Mouse (Mus musculus): ENCODE results near the gene Edn1. TPM values are rescaled to one million over a fixed set of nuclear protein-coding genes. Genes with fewer than 3 reads are reported as not detected.

Edn1 gene
- polyA plus RNA-seq, 1 experiment from 2014 or later = 0.99 TPM

DNA sequence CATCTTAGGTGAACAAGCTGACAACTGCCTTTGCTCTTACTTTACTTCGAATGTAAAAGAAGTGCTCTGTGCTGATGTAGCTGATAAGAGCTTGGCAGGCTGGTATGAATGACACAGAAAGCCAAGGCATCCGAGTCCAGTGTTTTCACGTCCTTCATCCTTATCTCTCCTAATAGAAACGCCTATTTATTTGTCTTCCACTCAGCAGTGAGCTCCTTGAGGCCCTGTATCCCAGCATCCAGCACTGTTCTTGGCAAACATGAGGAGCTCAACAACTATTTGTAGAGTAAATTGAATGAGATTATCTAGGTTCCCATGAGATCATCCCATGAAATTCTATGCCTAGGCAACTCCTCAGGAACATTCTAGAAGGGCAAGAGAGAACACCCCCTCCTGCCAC lies 35.1 kb downstream of the Edn1 start:
- H3K27ac ChIP-seq = no peak overlapping the region
- H3K36me3 ChIP-seq = no peaks in the 10 kb centered on the region
- no peak overlapping the region for H3K4me3 ChIP-seq
- H3K9me3 ChIP-seq = no peaks in the 10 kb centered on the region
- H3K4me1 ChIP-seq (replicated peaks) = no peaks in the 10 kb centered on the region
- no peak for DNase-seq (ENCODE audit: low spot score)
- H3K27me3 ChIP-seq (ENCODE audit: insufficient read depth, poor library complexity, severe bottlenecking) = no peaks in the 10 kb centered on the region
- WGBS = 73% methylated on average over 4 of the region's 4 CpGs

DNA sequence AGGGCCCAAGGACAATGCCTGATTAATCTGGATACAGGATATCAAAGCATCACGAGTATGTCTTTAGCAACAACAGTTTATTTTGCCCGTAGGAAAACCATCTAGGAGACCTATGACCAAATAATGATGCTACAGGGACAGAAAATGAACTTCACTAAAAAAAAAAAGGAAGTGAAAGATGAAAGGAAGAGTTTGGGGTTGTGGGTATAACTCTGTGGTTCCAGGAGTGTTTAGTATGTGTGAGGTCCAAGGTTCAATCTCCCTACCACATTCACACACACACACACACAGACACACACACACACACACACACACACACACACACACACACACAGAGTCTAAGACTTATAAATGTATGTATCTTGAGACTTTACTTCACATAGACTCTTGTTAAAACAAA lies 35.8 kb downstream of the Edn1 start:
- no peaks in the 10 kb centered on the region for H3K4me1 ChIP-seq (replicated peaks)
- H3K9me3 ChIP-seq = no peaks in the 10 kb centered on the region
- no peaks in the 10 kb centered on the region for H3K27me3 ChIP-seq (ENCODE audit: insufficient read depth, poor library complexity, severe bottlenecking)
- no peaks in the 10 kb centered on the region for H3K36me3 ChIP-seq
- H3K27ac ChIP-seq = no peak overlapping the region
- H3K4me3 ChIP-seq = no peak overlapping the region
- DNase-seq (ENCODE audit: low spot score) = no peak
- 82% methylated on average over 2 of the region's 2 CpGs for WGBS

DNA sequence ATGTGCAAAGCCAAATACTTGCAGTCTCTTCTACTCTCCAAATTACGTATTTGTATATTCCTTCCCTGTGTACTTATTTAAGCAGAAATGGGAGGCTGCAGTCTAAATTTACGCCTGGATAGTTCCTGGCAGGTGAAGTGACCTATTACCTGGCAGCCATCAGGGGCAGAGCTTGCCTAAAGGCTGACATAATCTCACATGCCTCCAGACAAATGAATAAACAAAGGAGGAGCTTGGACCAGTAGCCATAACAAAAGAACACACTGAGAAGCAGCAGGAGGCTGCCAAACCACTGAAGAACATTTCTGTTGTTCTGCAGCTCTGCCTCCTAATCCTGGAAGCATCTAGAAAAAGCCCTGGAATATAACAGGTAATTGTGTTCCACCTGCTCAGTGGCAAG lies 38.2 kb downstream of the Edn1 start:
- 74% methylated on average over 2 of the region's 2 CpGs for WGBS
- Histone ChIP-seq H3K36me3 (no peaks in the 10 kb centered on the region), H3K27me3 (ENCODE audit: insufficient read depth, poor library complexity, severe bottlenecking) (no peaks in the 10 kb centered on the region), H3K4me1 (replicated peaks) (no peaks in the 10 kb centered on the region), H3K4me3 (no peak overlapping the region), H3K27ac (no peak overlapping the region), H3K9me3 (no peaks in the 10 kb centered on the region)
- no peak for DNase-seq (ENCODE audit: low spot score)

DNA sequence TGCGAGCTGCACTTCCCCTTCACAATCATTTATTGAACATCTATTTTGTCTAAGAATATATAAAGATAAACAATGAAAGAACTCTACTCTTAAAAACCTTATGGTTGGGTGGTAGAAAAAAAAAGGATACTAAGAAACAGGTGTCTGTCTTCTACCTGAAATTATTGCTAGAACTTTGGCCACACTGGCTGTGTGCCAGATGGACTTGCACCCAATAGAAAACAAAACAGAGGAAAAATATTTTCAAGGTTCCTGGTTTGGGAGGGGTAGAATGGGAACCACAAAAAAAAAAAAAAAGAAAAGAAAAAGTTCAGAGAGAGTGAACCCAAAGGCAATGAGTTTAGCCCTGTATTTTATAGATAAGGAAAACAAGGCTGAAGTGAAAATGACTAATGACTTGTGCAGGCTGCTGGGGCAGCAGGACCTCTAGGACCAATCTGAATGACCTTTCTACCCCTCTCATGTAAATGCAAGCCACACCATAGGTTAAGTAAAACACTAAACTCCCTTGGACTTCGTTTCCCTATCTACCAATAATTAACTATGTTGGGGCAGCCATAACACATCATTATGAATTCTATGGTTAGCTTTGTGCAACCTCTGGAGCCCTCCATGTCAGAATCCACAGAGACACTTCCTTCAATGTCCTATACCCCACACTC lies 40.7 kb downstream of the Edn1 start:
- WGBS = 84% methylated on average over 2 of the region's 2 CpGs
- Histone ChIP-seq H3K4me1 (replicated peaks) (peaks cover 6% of the 10 kb centered on the region), H3K9me3 (no peaks in the 10 kb centered on the region), H3K27ac (no peak overlapping the region), H3K4me3 (no peak overlapping the region), H3K27me3 (ENCODE audit: insufficient read depth, poor library complexity, severe bottlenecking) (no peaks in the 10 kb centered on the region), H3K36me3 (no peaks in the 10 kb centered on the region)
- DNase-seq (ENCODE audit: low spot score) = no peak

DNA sequence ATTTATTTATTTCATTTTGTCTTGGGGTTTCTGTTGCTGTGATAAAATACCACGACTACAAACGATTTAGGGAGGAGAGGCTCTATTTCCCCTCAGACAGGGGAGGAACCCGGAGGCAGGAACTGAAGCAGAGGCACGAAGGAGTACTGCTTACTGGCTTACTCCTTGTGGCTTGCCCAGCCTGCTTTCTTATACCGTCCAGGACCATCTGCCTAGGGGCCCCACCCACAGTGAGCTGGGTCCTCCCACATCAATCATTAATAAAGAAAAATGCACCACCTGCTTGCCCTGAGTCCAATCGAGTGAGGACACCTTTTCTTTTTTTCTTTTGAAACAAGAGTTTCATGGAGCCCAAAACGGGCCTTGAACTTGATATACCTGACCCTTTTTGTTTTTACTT lies 44.2 kb downstream of the Edn1 start:
- WGBS = 86% methylated on average over 7 of the region's 7 CpGs
- DNase-seq (ENCODE audit: low spot score) = no peak

DNA sequence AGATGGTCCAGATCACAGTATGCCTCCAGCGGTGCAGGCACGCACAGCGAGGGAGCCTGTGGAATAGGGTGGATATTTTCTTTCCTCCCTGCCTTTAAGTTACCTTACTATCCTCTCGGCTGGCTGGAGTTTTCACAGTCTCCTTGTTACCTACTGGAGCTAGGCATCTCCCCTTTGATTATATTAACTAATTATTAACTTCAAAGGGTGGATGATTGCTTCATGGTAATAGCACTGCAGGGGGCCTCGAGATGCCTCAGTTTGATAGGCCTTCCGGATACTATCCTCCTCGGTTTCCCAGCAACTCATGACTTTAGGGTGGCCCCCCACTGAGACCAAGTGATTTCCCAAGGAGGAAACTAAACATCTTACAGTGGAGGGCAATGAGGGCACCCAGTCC lies 45.1 kb downstream of the Edn1 start:
- no peak for DNase-seq (ENCODE audit: low spot score)
- Histone ChIP-seq H3K9me3 (no peaks in the 10 kb centered on the region), H3K4me3 (no peak overlapping the region), H3K4me1 (replicated peaks) (peaks cover 6% of the 10 kb centered on the region), H3K36me3 (no peaks in the 10 kb centered on the region), H3K27ac (no peak overlapping the region), H3K27me3 (ENCODE audit: insufficient read depth, poor library complexity, severe bottlenecking) (no peaks in the 10 kb centered on the region)
- WGBS = 43% methylated on average over 7 of the region's 7 CpGs

More for the DNA sequence above, 44.2 kb downstream of the Edn1 start:
- no peaks in the 10 kb centered on the region for H3K36me3 ChIP-seq
- no peaks in the 10 kb centered on the region for H3K27me3 ChIP-seq (ENCODE audit: insufficient read depth, poor library complexity, severe bottlenecking)
- no peaks in the 10 kb centered on the region for H3K9me3 ChIP-seq
- H3K27ac ChIP-seq = no peak overlapping the region
- H3K4me1 ChIP-seq (replicated peaks) = peaks cover 6% of the 10 kb centered on the region
- H3K4me3 ChIP-seq = no peak overlapping the region

DNA sequence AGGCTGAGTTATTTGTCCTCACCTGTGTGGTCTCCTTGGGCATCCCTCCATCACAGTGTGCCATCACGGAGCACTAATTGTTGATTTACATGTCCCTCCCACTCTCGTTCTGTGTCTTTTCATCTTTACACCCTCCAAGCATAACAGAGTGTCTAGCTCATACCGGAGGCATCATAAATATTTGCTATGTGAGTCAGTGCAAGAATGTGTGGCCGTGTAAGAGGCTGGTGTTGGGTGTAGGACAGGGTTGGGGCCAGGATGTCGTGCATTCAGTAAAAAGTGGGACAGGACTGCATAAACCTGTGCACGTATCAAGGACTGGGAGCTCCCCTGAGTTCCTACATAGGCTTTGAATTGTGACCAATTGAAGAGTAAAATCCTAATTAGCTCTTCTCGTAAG lies 50.4 kb downstream of the Edn1 start:
- H3K9me3 ChIP-seq = no peaks in the 10 kb centered on the region
- H3K36me3 ChIP-seq = no peaks in the 10 kb centered on the region
- WGBS = 85% methylated on average over 7 of the region's 7 CpGs
- no peak for DNase-seq (ENCODE audit: low spot score)
- no peak overlapping the region for H3K4me3 ChIP-seq
- peaks cover under 1% of the 10 kb centered on the region for H3K4me1 ChIP-seq (replicated peaks)
- H3K27me3 ChIP-seq (ENCODE audit: insufficient read depth, poor library complexity, severe bottlenecking) = no peaks in the 10 kb centered on the region
- H3K27ac ChIP-seq = no peak overlapping the region

Other genes starting within 250 kb of the Edn1 start
- 8.6 and 8.8 TPM in 2 replicates for gene Hivep1, start 249.5 kb upstream of the Edn1 start, polyA plus RNA-seq (2016; fragmentation: Nextera tagmentation; extraction: Ambion mirVana)

All from hindbrain, embryonic 10.5 days (tissue).